Mouse (Mus musculus) brain, embryonic 14.5 days (tissue): ENCODE measurements around the gene Nptn. TPM values are rescaled to one million over a fixed set of nuclear protein-coding genes. Genes with fewer than 3 reads are reported as not detected.
A peak's percentile ranks its signal among the peaks of the same experiment; 100 is the strongest.

Source experiments
- DNase-seq: peaks from one replicate; pipeline ENCODE4 v3.0.0-alpha.2; 2011; ENCODE audit warnings: low read depth
- CTCF ChIP-seq: fragments of 200-500 bp; IDR thresholded peaks from 2 replicates; pipeline ENCODE4 v1.5.1; 2012; ENCODE audit warnings: inconsistent platforms, mild to moderate bottlenecking, moderate library complexity, borderline replicate concordance; ENCODE audit not compliant: insufficient read depth, insufficient read length; ENCODE audit errors: extremely low read depth
- POLR2A ChIP-seq: fragments of 200-500 bp; IDR thresholded peaks from 2 replicates; pipeline ENCODE4 v1.6.1; 2012; ENCODE audit warnings: mild to moderate bottlenecking, inconsistent platforms, borderline replicate concordance; ENCODE audit not compliant: poor library complexity, insufficient read depth, insufficient read length, severe bottlenecking; ENCODE audit errors: extremely low read depth
- polyA plus RNA-seq: library from polyadenylated mRNA; depleted of rRNA; stranded (reverse); fragments of >200 nt; gene quantifications from 2 replicates; pipeline ENCODE4 v1.2.3, GENCODE M21; 2012; rRNA removed

The Nptn gene
- polyA plus RNA-seq: 342 and 371 TPM in 2 replicates

- DNase-seq: peak; percentile 100
- TF ChIP-seq CTCF (no peak), POLR2A (peak; percentile 86)
Measured at GRCm38 (mm10) chr9:58581958-58582540, at the start of gene Nptn. Nptn (plus strand) TSS chr9:58582240.

- DNase-seq: no peak
- no peak for TF ChIP-seq CTCF
- TF ChIP-seq POLR2A: no peak
Measured at GRCm38 (mm10) chr9:58533322-58533721, 48.7 kb upstream of the Nptn start.

- peak; percentile 73; the same call in 1 of the 2 replicates for TF ChIP-seq CTCF
- TF ChIP-seq POLR2A: no peak
- DNase-seq: peak; percentile 81
Measured at GRCm38 (mm10) chr9:58534766-58535165, 47.3 kb upstream of the Nptn start.

- peak; percentile 80 for DNase-seq
- TF ChIP-seq POLR2A (no peak), CTCF (peak; percentile 82)
Measured at GRCm38 (mm10) chr9:58535447-58536134, 46.4 kb upstream of the Nptn start.

GRCm38 (mm10) chr9:58537774-58538173 is 44.3 kb upstream of the Nptn start:
- DNase-seq: no peak
- TF ChIP-seq POLR2A: no peak
- no peak for TF ChIP-seq CTCF

- TF ChIP-seq CTCF (peak; percentile 91), POLR2A (no peak)
- DNase-seq: peak; percentile 85
Measured at GRCm38 (mm10) chr9:58539886-58540285, 42.2 kb upstream of the Nptn start.

GRCm38 (mm10) chr9:58541895-58542338 is 40.1 kb upstream of the Nptn start:
- TF ChIP-seq POLR2A (no peak), CTCF (no peak)
- peak; percentile 88 for DNase-seq

GRCm38 (mm10) chr9:58544879-58545324 is 37.1 kb upstream of the Nptn start:
- DNase-seq: peak; percentile 53
- TF ChIP-seq POLR2A: no peak
- TF ChIP-seq CTCF: no peak

- no peak for TF ChIP-seq POLR2A
- TF ChIP-seq CTCF: no peak
- DNase-seq: no peak
Measured at GRCm38 (mm10) chr9:58545428-58545827, 36.6 kb upstream of the Nptn start.

GRCm38 (mm10) chr9:58546630-58547360 is 35.2 kb upstream of the Nptn start:
- DNase-seq: peak; percentile 51
- TF ChIP-seq CTCF (no peak), POLR2A (no peak)

- TF ChIP-seq POLR2A (no peak), CTCF (no peak)
Measured at GRCm38 (mm10) chr9:58548897-58549296, 33.1 kb upstream of the Nptn start.

GRCm38 (mm10) chr9:58549694-58550093 is 32.3 kb upstream of the Nptn start:
- no peak for DNase-seq
- TF ChIP-seq POLR2A: no peak
- TF ChIP-seq CTCF: no peak

More at GRCm38 (mm10) chr9:58548897-58549296, 33.1 kb upstream of the Nptn start:
- DNase-seq: no peak

GRCm38 (mm10) chr9:58550928-58551327 is 31.1 kb upstream of the Nptn start:
- TF ChIP-seq CTCF: no peak
- no peak for TF ChIP-seq POLR2A
- DNase-seq: no peak
